Mouse (Mus musculus): Measurements from ENCODE around the gene Copg2. TPM values are rescaled to one million over a fixed set of nuclear protein-coding genes. Genes with fewer than 3 reads are reported as not detected.

Copg2 gene
- total RNA-seq, 2 experiments from 2014 or later = 20.3 to 43.3 TPM

- no peak for ATAC-seq (replicated peaks; ENCODE audit: poor library complexity)
Observed at GRCm38 (mm10) chr6:30735728-30736371, 160.7 kb downstream of the Copg2 start.

- ATAC-seq (replicated peaks; ENCODE audit: poor library complexity) = no peak; the same call in 1 of the 2 replicates
Observed at GRCm38 (mm10) chr6:30734988-30735727, 161.4 kb downstream of the Copg2 start.

GRCm38 (mm10) chr6:30734465-30734864 lies 162.1 kb downstream of the Copg2 start:
- ATAC-seq (replicated peaks; ENCODE audit: poor library complexity) = no peak

GRCm38 (mm10) chr6:30732571-30733130 lies 163.9 kb downstream of the Copg2 start:
- ATAC-seq (replicated peaks; ENCODE audit: poor library complexity) = no peak

GRCm38 (mm10) chr6:30730301-30730971 lies 166.2 kb downstream of the Copg2 start:
- no peak for ATAC-seq (replicated peaks; ENCODE audit: poor library complexity)

GRCm38 (mm10) chr6:30723331-30723730 lies 173.3 kb downstream of the Copg2 start, which contains the start of gene Mest:
Gene Mest, plus strand, starts transcription at chr6:30723547.
- ATAC-seq (replicated peaks; ENCODE audit: poor library complexity) = no peak

GRCm38 (mm10) chr6:30722385-30723164 lies 174.0 kb downstream of the Copg2 start:
- no peak for ATAC-seq (replicated peaks; ENCODE audit: poor library complexity)

- ATAC-seq (replicated peaks; ENCODE audit: poor library complexity) = no peak
Observed at GRCm38 (mm10) chr6:30716796-30717195, 179.8 kb downstream of the Copg2 start.

GRCm38 (mm10) chr6:30714891-30715471 lies 181.6 kb downstream of the Copg2 start:
- ATAC-seq (replicated peaks; ENCODE audit: poor library complexity) = no peak

- no peak for ATAC-seq (replicated peaks; ENCODE audit: poor library complexity)
Observed at GRCm38 (mm10) chr6:30713896-30714295, 182.7 kb downstream of the Copg2 start.

- no peak for ATAC-seq (replicated peaks; ENCODE audit: poor library complexity)
Observed at GRCm38 (mm10) chr6:30713455-30713854, 183.1 kb downstream of the Copg2 start.

- no peak for ATAC-seq (replicated peaks; ENCODE audit: poor library complexity)
Observed at GRCm38 (mm10) chr6:30712484-30712883, 184.1 kb downstream of the Copg2 start.

GRCm38 (mm10) chr6:30711365-30711763 lies 185.2 kb downstream of the Copg2 start:
- ATAC-seq (replicated peaks; ENCODE audit: poor library complexity) = no peak

GRCm38 (mm10) chr6:30710371-30711364 lies 185.9 kb downstream of the Copg2 start:
- no peak for ATAC-seq (replicated peaks; ENCODE audit: poor library complexity)

GRCm38 (mm10) chr6:30709115-30709514 lies 187.5 kb downstream of the Copg2 start:
- no peak for ATAC-seq (replicated peaks; ENCODE audit: poor library complexity)

- no peak for ATAC-seq (replicated peaks; ENCODE audit: poor library complexity)
Observed at GRCm38 (mm10) chr6:30703977-30704602, 192.5 kb downstream of the Copg2 start.

- ATAC-seq (replicated peaks; ENCODE audit: poor library complexity) = no peak
Observed at GRCm38 (mm10) chr6:30703476-30703875, 193.1 kb downstream of the Copg2 start.

- no peak for ATAC-seq (replicated peaks; ENCODE audit: poor library complexity)
Observed at GRCm38 (mm10) chr6:30702881-30703280, 193.7 kb downstream of the Copg2 start.

GRCm38 (mm10) chr6:30700182-30700581 lies 196.4 kb downstream of the Copg2 start:
- peak; percentile 17 for ATAC-seq (replicated peaks; ENCODE audit: poor library complexity)

Data from megakaryocyte progenitor cell, adult 5-6 weeks (primary cell).